Mouse (Mus musculus) hindbrain, postnatal 0 days (tissue): ENCODE results near the gene Pnck. TPM values are rescaled to one million over a fixed set of nuclear protein-coding genes. Genes with fewer than 3 reads are reported as not detected.

Source experiments
- ATAC-seq: fragments of 200-750 bp; cut with Nextera tagmentation; 2 replicates; pipeline ENCODE4 v1.8.0; 2017; ENCODE audit warnings: mild to moderate bottlenecking, moderate TSS enrichment, moderate library complexity
- DNase-seq: peaks from one replicate; pipeline ENCODE4 v3.0.0-alpha.2; 2015; ENCODE audit warnings: low spot score
- H3K27ac ChIP-seq: fragments of 300-500 bp; sonication (generic); 2 replicates; pipeline ENCODE4 v1.5.1; 2014; ENCODE audit warnings: mild to moderate bottlenecking
- H3K27me3 ChIP-seq: fragments of 300-500 bp; sonication (generic); 2 replicates; pipeline ENCODE4 v1.6.1; 2014; ENCODE audit warnings: low read length, mixed read lengths; ENCODE audit not compliant: insufficient read depth
- H3K36me3 ChIP-seq: fragments of 300-500 bp; sonication (generic); 2 replicates; pipeline ENCODE4 v1.6.1; 2014; ENCODE audit warnings: low read length, mixed read lengths; ENCODE audit not compliant: insufficient read depth
- H3K4me1 ChIP-seq: fragments of 300-500 bp; sonication (generic); 2 replicates; pipeline ENCODE4 v1.6.1; 2014; ENCODE audit warnings: antibody characterized with exemption, low read length, mixed read lengths; ENCODE audit not compliant: insufficient read depth
- H3K4me2 ChIP-seq: fragments of 300-500 bp; sonication (generic); 2 replicates; pipeline ENCODE4 v1.6.1; 2014; ENCODE audit warnings: low read depth, mild to moderate bottlenecking, low read length, moderate library complexity, mixed read lengths
- H3K4me3 ChIP-seq: fragments of 300-500 bp; sonication (generic); 2 replicates; pipeline ENCODE4 v1.5.1; 2014; ENCODE audit warnings: low read length
- H3K9ac ChIP-seq: fragments of 300-500 bp; sonication (generic); replicated peaks from 2 replicates; pipeline ENCODE4 v1.6.1; 2014; ENCODE audit warnings: mild to moderate bottlenecking, low read length, moderate library complexity, mixed read lengths
- H3K9me3 ChIP-seq: fragments of 300-500 bp; sonication (generic); 2 replicates; pipeline ENCODE4 v1.6.1; 2016; ENCODE audit warnings: low read length, mixed read lengths
- CTCF ChIP-seq: IDR thresholded peaks from 2 replicates; pipeline ENCODE4 v1.5.1; 2016; ENCODE audit warnings: antibody characterized with exemption, control low read depth, low read depth
- WGBS: fragments of 180-500 bp; shearing (Covaris S2); extraction: QIAGEN DNeasy Blood & Tissue Kit; methylation state at CpG from one replicate; pipeline ENCODE4 v1.1.7; 2014; 5-methylcytosine and 5-hydroxymethylcytosine counted together
- polyA plus RNA-seq: library from polyadenylated mRNA; unstranded; fragments of >200 nt; fragmentation: Nextera tagmentation; extraction: Ambion mirVana; gene quantifications from 2 replicates; pipeline ENCODE4 v1.2.1, GENCODE M21; 2015
- total RNA-seq: library from RNA; depleted of rRNA; stranded (reverse); fragments of >200 nt; gene quantifications from 2 replicates; pipeline ENCODE4 v1.2.3, GENCODE M21; 2014; rRNA removed

Pnck gene
- 109 and 116 TPM in 2 replicates for total RNA-seq
- 145 and 149 TPM in 2 replicates for polyA plus RNA-seq

- ATAC-seq (peak; percentile 73), DNase-seq (peak; percentile 70)
- WGBS, result 37% methylated on average over 40 of the region's 57 CpGs
- no peaks in the 10 kb centered on the region for H3K27me3 ChIP-seq
- H3K4me3 ChIP-seq, result peak within 1 kb of the TSS; percentile 46
- no peaks in the 10 kb centered on the region for H3K4me1 ChIP-seq
- TF ChIP-seq CTCF, result no peak
- peak within 1 kb of the TSS; percentile 60 for H3K4me2 ChIP-seq
- no peaks in the 10 kb centered on the region for H3K9me3 ChIP-seq
- H3K36me3 ChIP-seq, result no peaks in the 10 kb centered on the region
- H3K9ac ChIP-seq, result peak within 1 kb of the TSS; percentile 67
- peak within 1 kb of the TSS; percentile 80 for H3K27ac ChIP-seq
Observed at GRCm38 (mm10) chrX:73659575-73660283, at the start of gene Pnck. TSS of gene Pnck (minus strand) at chrX:73660117.

DNA sequence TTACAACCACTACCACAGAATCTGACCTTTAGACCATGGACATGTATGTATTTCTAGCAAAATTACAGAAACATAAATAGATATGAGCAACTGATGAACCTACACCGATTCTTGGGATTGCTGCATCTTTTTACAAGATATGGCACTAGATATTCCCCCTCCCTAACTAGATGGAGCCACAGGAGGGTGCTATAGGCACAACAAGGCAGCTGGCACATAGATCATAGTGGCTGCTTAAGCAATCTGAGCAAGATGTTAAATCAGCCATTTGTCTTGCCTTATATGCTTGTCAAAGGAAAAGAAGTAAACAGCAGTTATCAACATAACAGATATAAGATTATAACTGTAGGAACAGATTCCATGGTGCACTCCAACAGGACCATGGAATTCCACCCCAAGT is 40.6 kb upstream of the Pnck start:
- Histone ChIP-seq H3K4me2 (no peak overlapping the region), H3K4me3 (no peak overlapping the region), H3K27me3 (no peaks in the 10 kb centered on the region), H3K36me3 (no peaks in the 10 kb centered on the region), H3K9ac (no peak overlapping the region), H3K4me1 (no peaks in the 10 kb centered on the region), H3K27ac (no peak overlapping the region), H3K9me3 (no peaks in the 10 kb centered on the region)
- no peak for ATAC-seq
- TF ChIP-seq CTCF, result peak; percentile 45
- no peak for DNase-seq
- WGBS, result 76% methylated on average over 1 of the region's 1 CpGs

DNA sequence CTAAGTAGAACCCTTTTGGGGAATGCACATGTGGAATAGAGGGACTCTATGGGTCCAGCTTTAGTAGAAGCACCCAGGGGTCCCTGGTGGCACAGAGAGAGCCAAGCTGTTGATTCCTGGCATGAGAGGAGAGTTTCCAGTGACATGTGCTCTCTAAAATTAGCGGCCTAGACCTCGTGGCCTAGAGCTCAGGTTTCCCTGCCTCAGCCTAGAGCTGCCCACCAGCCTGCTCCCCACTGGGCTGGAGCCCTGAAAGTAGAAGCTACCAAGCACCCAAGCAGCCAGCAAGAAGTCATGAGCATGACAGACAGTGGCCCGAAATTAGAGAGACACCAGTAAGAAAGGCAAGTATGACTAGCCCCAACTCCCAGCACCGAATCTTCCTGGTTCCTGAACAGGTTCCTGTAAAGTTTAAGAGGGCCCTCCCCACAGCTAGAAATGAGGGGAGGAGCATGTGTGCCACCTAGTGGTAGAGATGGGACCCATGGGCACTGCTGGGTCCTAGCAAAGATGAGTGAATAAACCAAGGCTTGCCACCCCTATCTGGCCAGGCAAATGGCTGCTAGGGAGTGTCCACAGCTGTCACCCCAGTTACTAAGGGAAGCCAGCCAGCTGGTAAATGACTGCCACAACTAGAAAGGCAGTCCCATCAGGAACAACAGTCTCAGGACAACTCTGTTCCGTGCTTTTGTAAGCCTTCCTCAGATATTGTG is 31.2 kb upstream of the Pnck start:
- DNase-seq, result peak; percentile 50
- peak; percentile 63; the same call in 1 of the 2 replicates for ATAC-seq
- 79% methylated on average over 5 of the region's 5 CpGs for WGBS

DNA sequence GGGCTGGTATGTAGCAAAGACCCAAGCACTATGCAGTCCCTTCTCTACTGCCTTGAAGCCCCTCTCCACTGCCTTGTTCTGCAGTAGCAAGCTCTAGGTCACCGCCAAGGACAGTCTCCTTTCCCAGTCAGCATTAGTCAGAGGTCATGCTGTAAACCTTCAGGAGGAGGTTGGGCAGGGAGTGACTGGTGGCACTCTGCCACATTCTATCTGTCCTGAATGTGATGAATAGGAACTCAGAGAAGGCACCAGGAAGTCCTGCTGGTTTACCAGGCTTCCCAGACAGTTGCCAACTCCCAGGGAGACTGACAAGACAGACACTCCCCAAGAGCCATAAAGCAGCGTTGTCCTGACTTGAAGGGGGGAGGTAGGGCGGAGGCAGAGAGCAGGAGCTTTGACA is 25.7 kb upstream of the Pnck start:
- DNase-seq, result no peak
- no peaks in the 10 kb centered on the region for H3K9me3 ChIP-seq
- no peak for TF ChIP-seq CTCF

More for the DNA sequence above, 31.2 kb upstream of the Pnck start:
- H3K36me3 ChIP-seq, result peaks cover 8% of the 10 kb centered on the region; the same call in 1 of the 2 replicates
- H3K4me3 ChIP-seq, result no peak overlapping the region
- no peak overlapping the region for H3K27ac ChIP-seq
- H3K4me1 ChIP-seq, result no peaks in the 10 kb centered on the region
- H3K9me3 ChIP-seq, result no peaks in the 10 kb centered on the region
- no peak overlapping the region for H3K9ac ChIP-seq
- no peaks in the 10 kb centered on the region for H3K27me3 ChIP-seq
- H3K4me2 ChIP-seq, result no peak overlapping the region
- TF ChIP-seq CTCF, result peak; percentile 73

GRCm38 (mm10) chrX:73684978-73685377 is 25.1 kb upstream of the Pnck start:
- ATAC-seq (no peak), DNase-seq (no peak)
- Histone ChIP-seq H3K9ac (no peak overlapping the region), H3K4me2 (no peak overlapping the region), H3K27me3 (no peaks in the 10 kb centered on the region), H3K9me3 (no peaks in the 10 kb centered on the region), H3K36me3 (peaks cover 8% of the 10 kb centered on the region; the same call in 1 of the 2 replicates), H3K27ac (no peak overlapping the region), H3K4me3 (no peak overlapping the region), H3K4me1 (no peaks in the 10 kb centered on the region)
- no peak for TF ChIP-seq CTCF

More for the DNA sequence above, 25.7 kb upstream of the Pnck start:
- Histone ChIP-seq H3K9ac (no peak overlapping the region), H3K36me3 (peaks cover 8% of the 10 kb centered on the region; the same call in 1 of the 2 replicates), H3K4me1 (no peaks in the 10 kb centered on the region), H3K27me3 (no peaks in the 10 kb centered on the region), H3K4me2 (no peak overlapping the region), H3K27ac (no peak overlapping the region), H3K4me3 (no peak overlapping the region)
- peak; percentile 43; the same call in 1 of the 2 replicates for ATAC-seq
- WGBS, result 56% methylated on average over 3 of the region's 3 CpGs

GRCm38 (mm10) chrX:73684156-73684555 is 24.2 kb upstream of the Pnck start:
- 79% methylated on average over 2 of the region's 2 CpGs for WGBS
- peaks cover 8% of the 10 kb centered on the region; the same call in 1 of the 2 replicates for H3K36me3 ChIP-seq
- ATAC-seq, result no peak
- no peak overlapping the region for H3K27ac ChIP-seq
- no peak for DNase-seq
- H3K4me1 ChIP-seq, result no peaks in the 10 kb centered on the region
- H3K9ac ChIP-seq, result no peak overlapping the region
- H3K4me3 ChIP-seq, result no peak overlapping the region
- H3K27me3 ChIP-seq, result no peaks in the 10 kb centered on the region
- H3K4me2 ChIP-seq, result no peak overlapping the region
- no peak for TF ChIP-seq CTCF
- H3K9me3 ChIP-seq, result no peaks in the 10 kb centered on the region
